Mouse (Mus musculus): ENCODE data around the gene Zfp326.

DNA sequence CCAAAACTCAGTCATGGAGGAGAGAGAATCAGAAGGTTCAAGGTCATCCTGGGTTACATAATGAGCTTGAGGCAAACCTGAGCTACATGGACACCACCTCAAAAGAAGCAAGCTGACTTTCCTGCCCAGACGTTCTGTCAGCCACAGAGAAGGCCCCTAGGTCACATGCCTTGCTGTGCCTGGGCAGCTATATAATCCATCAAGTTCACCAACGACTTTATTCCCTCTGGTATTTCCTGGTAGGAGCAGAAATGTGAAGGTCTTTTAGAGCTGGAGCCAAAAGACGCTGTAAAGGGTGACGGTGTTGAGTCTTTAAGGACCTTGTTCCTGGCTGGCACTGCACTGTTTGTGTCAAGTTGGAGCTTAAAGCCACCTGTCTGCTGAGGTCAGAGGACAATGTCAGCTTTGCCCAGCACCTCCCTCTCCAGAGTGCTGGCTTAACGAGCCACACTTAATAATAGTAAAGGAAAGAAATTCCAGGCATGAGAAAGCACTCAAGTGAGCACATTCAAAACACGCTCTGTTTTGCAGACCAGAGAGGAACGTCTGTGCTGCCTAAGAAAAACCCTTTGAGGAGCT is 47.3 kb upstream of the Zfp326 start:
- TF ChIP-seq CTCF (IDR thresholded peaks at IDR 0.05; ENCODE audit: control insufficient read depth, insufficient read depth, insufficient read length) (no peak), USF1 (IDR thresholded peaks at IDR 0.05; ENCODE audit: low read depth) (no peak), MYOD1 (IDR thresholded peaks at IDR 0.05; ENCODE audit: control insufficient read depth, insufficient read length, low read depth) (no peak), CEBPB (IDR thresholded peaks at IDR 0.05; ENCODE audit: low read depth) (no peak), MAX (IDR thresholded peaks at IDR 0.05) (no peak), FOSL1 (IDR thresholded peaks at IDR 0.05; ENCODE audit: insufficient read depth, low read length, poor library complexity, severe bottlenecking) (no peak), MYOG (IDR thresholded peaks at IDR 0.05; ENCODE audit: control insufficient read depth, extremely low read depth, insufficient read length) (no peak)
